Mouse (Mus musculus) c-Kit-positive CD71-positive TER-119-negative erythroid progenitor cells, embryonic 14.5 days (primary cell): Measurements from ENCODE around the gene Clstn2.

ENCODE experiments used
- DNase-seq: peaks from one replicate; pipeline ENCODE4 v3.0.0-alpha.2; 2013; ENCODE audit warnings: low read depth

The Clstn2 gene

GRCm38 (mm10) chr9:97773911-97774310, 259.1 kb downstream of the Clstn2 start:
- no peak for DNase-seq

GRCm38 (mm10) chr9:97772431-97772830, 260.6 kb downstream of the Clstn2 start:
- no peak for DNase-seq

DNA sequence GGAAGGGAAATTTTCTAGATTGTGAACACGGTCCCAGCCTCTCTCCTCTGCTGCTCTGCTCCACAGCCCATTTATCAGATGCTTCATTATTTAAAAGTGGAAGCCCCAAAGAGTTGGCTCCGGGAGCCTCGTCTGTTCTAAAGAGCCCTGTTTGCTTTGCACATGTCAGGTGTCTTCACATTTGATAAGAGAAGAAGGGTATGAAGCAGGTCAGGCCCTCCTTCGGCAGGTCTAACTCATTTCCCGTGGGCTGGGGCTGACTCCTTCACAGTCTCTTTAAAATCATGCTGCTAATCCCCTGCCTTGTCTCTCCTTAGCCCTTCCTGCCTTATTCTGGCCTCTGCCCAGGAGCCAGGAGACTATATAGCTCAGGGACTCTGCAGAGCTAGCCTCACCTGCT, 263.6 kb downstream of the Clstn2 start:
- no peak for DNase-seq

DNA sequence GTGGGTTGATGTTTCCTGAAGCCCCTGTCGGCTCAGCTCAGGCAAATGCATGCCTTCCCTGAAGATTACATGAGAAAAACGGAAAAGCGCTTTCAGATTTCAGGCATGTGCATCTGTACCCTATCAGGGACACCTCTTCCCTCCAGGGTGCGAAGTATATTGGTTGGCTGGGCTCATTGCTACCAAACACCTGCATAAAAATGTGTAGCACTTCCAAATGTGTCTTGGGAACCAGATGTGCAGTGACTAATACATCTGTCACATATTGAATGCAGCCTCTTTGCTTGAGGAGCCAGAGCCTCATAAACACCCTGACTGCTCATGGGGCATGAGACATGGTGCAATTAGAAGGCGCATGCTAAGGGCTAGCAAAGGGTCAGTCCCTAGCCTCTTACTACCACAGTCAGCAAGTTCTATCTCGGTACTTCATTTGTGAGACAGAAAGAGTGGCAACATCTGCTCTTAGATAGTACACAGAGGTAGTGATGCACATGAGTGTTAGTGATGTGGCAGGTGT, 267.7 kb downstream of the Clstn2 start:
- no peak for DNase-seq

- DNase-seq = no peak
Measured at GRCm38 (mm10) chr9:97763048-97763447, 269.9 kb downstream of the Clstn2 start.

- DNase-seq = no peak
Measured at GRCm38 (mm10) chr9:97755599-97756270, 277.2 kb downstream of the Clstn2 start.

GRCm38 (mm10) chr9:97753715-97754114, 279.3 kb downstream of the Clstn2 start:
- no peak for DNase-seq

GRCm38 (mm10) chr9:97746574-97746973, 286.4 kb downstream of the Clstn2 start:
- DNase-seq = no peak

- no peak for DNase-seq
Measured at GRCm38 (mm10) chr9:97727715-97728486, 305.1 kb downstream of the Clstn2 start.

DNA sequence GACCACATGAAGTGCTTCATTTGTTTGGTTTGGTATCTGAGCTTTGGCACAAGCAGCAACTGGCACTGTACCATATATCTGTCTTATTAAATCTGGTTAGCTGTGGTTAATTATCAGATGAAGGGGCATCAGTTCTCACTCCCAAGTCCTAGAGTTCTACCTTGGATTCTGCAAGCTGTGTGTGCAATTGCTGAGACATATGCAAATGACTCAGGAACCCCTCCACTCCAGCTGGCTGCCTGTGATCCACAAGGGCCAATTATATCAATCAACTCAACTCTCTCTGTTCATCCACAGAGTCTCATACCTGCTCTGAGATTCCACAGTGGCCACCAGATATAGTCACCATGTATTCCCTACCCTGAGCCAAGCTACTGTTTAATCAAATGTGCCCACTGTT, 315.3 kb downstream of the Clstn2 start:
- DNase-seq = no peak

GRCm38 (mm10) chr9:97717005-97717404, 316.0 kb downstream of the Clstn2 start:
- no peak for DNase-seq

DNA sequence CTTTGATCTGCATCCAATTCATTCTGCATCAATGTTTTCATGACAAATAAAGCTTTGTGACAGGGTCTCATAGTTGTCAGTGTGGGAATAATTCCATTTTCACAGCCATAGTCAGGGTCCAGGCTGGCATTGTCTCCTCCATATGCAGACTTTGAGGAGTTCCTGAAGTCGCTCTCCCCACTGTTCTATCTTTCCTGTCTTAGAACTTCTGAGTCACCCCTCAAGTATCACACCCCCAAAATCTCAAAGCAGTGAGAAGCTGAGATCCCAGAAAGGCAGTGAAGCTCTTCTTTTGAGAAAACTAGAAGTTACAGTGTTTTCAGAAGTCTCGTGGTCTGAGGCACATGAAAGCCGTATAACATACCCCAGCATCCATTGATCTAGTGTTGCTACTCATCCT, 320.1 kb downstream of the Clstn2 start:
- DNase-seq = no peak

GRCm38 (mm10) chr9:97703901-97704503, 329.0 kb downstream of the Clstn2 start:
- DNase-seq = no peak

GRCm38 (mm10) chr9:97702989-97703388, 330.0 kb downstream of the Clstn2 start:
- DNase-seq = no peak

- no peak for DNase-seq
Measured at GRCm38 (mm10) chr9:97699983-97700382, 333.0 kb downstream of the Clstn2 start.

GRCm38 (mm10) chr9:97699020-97699419, 334.0 kb downstream of the Clstn2 start:
- no peak for DNase-seq

GRCm38 (mm10) chr9:97698071-97698470, 334.9 kb downstream of the Clstn2 start:
- no peak for DNase-seq

DNA sequence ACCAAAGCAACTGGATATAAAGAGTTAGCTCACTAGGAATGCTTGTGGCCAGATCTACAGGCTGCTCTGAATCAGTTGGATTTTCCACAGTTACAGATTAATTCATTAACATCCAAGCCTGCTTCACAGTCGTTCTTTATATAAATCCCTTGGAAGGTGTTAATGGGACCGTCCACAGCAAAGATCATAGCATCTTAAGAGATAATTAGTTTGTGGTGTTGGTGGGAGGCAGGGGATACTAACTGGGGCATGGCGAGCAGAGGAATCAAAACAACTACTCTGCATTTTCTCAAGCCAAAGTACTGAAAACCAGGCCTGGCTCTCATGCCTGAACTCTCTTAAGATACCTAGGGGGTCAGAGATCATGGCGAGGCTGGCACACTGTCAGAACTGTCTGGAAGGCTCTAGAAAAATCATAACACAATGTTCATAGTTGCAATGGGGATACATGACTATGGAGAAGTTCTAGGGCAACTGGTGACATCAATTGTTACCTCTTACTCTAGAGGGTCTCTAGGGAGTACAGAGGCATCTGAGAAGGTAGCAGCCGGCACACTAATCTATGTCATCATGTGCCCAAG, 336.2 kb downstream of the Clstn2 start:
- DNase-seq = no peak

GRCm38 (mm10) chr9:97695278-97695677, 337.7 kb downstream of the Clstn2 start:
- no peak for DNase-seq

- DNase-seq = no peak
Measured at GRCm38 (mm10) chr9:97686826-97687425, 346.1 kb downstream of the Clstn2 start.

- DNase-seq = no peak
Measured at GRCm38 (mm10) chr9:97685664-97686063, 347.3 kb downstream of the Clstn2 start.

DNA sequence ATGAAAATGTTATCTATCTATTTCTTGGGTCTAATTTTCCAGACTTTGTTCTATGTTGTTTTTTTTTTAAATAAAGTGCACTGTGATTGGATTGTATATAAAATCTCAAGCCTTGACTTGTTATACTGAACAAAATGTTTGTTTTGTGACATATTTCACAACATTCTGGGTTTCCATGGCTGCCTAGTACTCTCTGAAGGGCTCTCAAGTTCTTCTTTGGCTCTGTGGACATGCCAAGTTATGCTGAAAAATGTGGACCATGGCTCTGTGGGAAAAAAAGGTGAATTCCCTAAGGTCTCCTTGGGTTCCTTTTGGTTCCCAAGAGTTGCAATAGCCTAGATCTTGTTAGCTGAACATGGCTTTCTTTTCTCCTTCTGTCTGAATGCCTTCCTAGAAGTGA, 353.1 kb downstream of the Clstn2 start:
- DNase-seq = no peak
